Mouse (Mus musculus): ENCODE data around the gene Fam186a. TPM values are rescaled to one million over a fixed set of nuclear protein-coding genes. Genes with fewer than 3 reads are reported as not detected.
A peak's percentile ranks its signal among the peaks of the same experiment; 100 is the strongest.
"Not testable (repeated sequence)": the region's sequence is repeated elsewhere in the genome, so short reads cannot be mapped to it uniquely, and the experiment has no call there.

Fam186a gene
- polyA plus RNA-seq, 1 experiment from 2014 or later, result 0.05 TPM

GRCm38 (mm10) chr15:99890412-99891236 lies 76.2 kb downstream of the Fam186a start:
- Histone ChIP-seq H3K36me3 (ENCODE audit: control insufficient read depth, insufficient read depth, low read length) (no peaks in the 10 kb centered on the region), H3K4me2 (replicated peaks; ENCODE audit: low read depth, low read length) (no peak overlapping the region), H3K4me1 (replicated peaks; ENCODE audit: control insufficient read depth, insufficient read depth, low read length) (no peaks in the 10 kb centered on the region), H3K4me3 (ENCODE audit: low read depth, low read length) (no peak overlapping the region), H3K27me3 (ENCODE audit: control insufficient read depth, insufficient read depth, low read length) (no peaks in the 10 kb centered on the region), H3K9me3 (ENCODE audit: control insufficient read depth, low read length) (no peaks in the 10 kb centered on the region), H3K9ac (ENCODE audit: low read depth, low read length) (no peak overlapping the region), H3K27ac (ENCODE audit: low read depth, low read length) (no peak overlapping the region)
- DNase-seq (ENCODE audit: low spot score) (no peak), ATAC-seq (ENCODE audit: low FRiP score) (no peak)
- WGBS, result 60% methylated on average over 19 of the region's 19 CpGs

- no peak overlapping the region for H3K4me2 ChIP-seq (replicated peaks; ENCODE audit: low read depth, low read length)
- no peaks in the 10 kb centered on the region for H3K9me3 ChIP-seq (ENCODE audit: control insufficient read depth, low read length)
- H3K27ac ChIP-seq (ENCODE audit: low read depth, low read length), result no peak overlapping the region
- no peak for DNase-seq (ENCODE audit: low spot score)
- no peak for ATAC-seq (ENCODE audit: low FRiP score)
- no peak overlapping the region for H3K4me3 ChIP-seq (ENCODE audit: low read depth, low read length)
- H3K36me3 ChIP-seq (ENCODE audit: control insufficient read depth, insufficient read depth, low read length), result no peaks in the 10 kb centered on the region
- no peaks in the 10 kb centered on the region for H3K27me3 ChIP-seq (ENCODE audit: control insufficient read depth, insufficient read depth, low read length)
- WGBS, result 57% methylated on average over 8 of the region's 8 CpGs
- no peak overlapping the region for H3K9ac ChIP-seq (ENCODE audit: low read depth, low read length)
- H3K4me1 ChIP-seq (replicated peaks; ENCODE audit: control insufficient read depth, insufficient read depth, low read length), result no peaks in the 10 kb centered on the region
These were observed 77.5 kb downstream of the Fam186a start for GRCm38 (mm10) chr15:99889275-99889874.

GRCm38 (mm10) chr15:99887130-99887529 lies 79.7 kb downstream of the Fam186a start:
- H3K9me3 ChIP-seq (ENCODE audit: control insufficient read depth, low read length); H3K4me2 ChIP-seq (replicated peaks; ENCODE audit: low read depth, low read length); DNase-seq (ENCODE audit: low spot score); H3K36me3 ChIP-seq (ENCODE audit: control insufficient read depth, insufficient read depth, low read length); H3K4me1 ChIP-seq (replicated peaks; ENCODE audit: control insufficient read depth, insufficient read depth, low read length); H3K27ac ChIP-seq (ENCODE audit: low read depth, low read length); ATAC-seq (ENCODE audit: low FRiP score); H3K4me3 ChIP-seq (ENCODE audit: low read depth, low read length); H3K27me3 ChIP-seq (ENCODE audit: control insufficient read depth, insufficient read depth, low read length); H3K9ac ChIP-seq (ENCODE audit: low read depth, low read length): not testable (repeated sequence)
- WGBS, result 90% methylated on average over 2 of the region's 2 CpGs

- ATAC-seq (ENCODE audit: low FRiP score), result no peak
- Histone ChIP-seq H3K36me3 (ENCODE audit: control insufficient read depth, insufficient read depth, low read length) (no peaks in the 10 kb centered on the region), H3K4me3 (ENCODE audit: low read depth, low read length) (no peak overlapping the region), H3K9ac (ENCODE audit: low read depth, low read length) (no peak overlapping the region), H3K9me3 (ENCODE audit: control insufficient read depth, low read length) (no peaks in the 10 kb centered on the region), H3K27me3 (ENCODE audit: control insufficient read depth, insufficient read depth, low read length) (no peaks in the 10 kb centered on the region), H3K27ac (ENCODE audit: low read depth, low read length) (no peak overlapping the region), H3K4me2 (replicated peaks; ENCODE audit: low read depth, low read length) (no peak overlapping the region), H3K4me1 (replicated peaks; ENCODE audit: control insufficient read depth, insufficient read depth, low read length) (no peaks in the 10 kb centered on the region)
- no peak for DNase-seq (ENCODE audit: low spot score)
- WGBS, result 93% methylated on average over 12 of the region's 12 CpGs
These were observed 82.8 kb downstream of the Fam186a start for GRCm38 (mm10) chr15:99884038-99884437.

- WGBS, result 96% methylated on average over 5 of the region's 5 CpGs
- no peaks in the 10 kb centered on the region for H3K36me3 ChIP-seq (ENCODE audit: control insufficient read depth, insufficient read depth, low read length)
These were observed 88.3 kb downstream of the Fam186a start for GRCm38 (mm10) chr15:99878541-99878940.

GRCm38 (mm10) chr15:99875334-99875869 lies 91.5 kb downstream of the Fam186a start, which contains the start of gene Lima1:
TSS of gene Lima1 (minus strand) at chr15:99875456.
- no peaks in the 10 kb centered on the region for H3K9me3 ChIP-seq (ENCODE audit: control insufficient read depth, low read length)
- H3K36me3 ChIP-seq (ENCODE audit: control insufficient read depth, insufficient read depth, low read length), result no peaks in the 10 kb centered on the region
- WGBS, result 2% methylated on average over 37 of the region's 38 CpGs
- H3K27me3 ChIP-seq (ENCODE audit: control insufficient read depth, insufficient read depth, low read length), result no peaks in the 10 kb centered on the region
- DNase-seq (ENCODE audit: low spot score) (peak; percentile 94), ATAC-seq (ENCODE audit: low FRiP score) (peak; percentile 87)
- H3K4me2 ChIP-seq (replicated peaks; ENCODE audit: low read depth, low read length), result peak within 1 kb of the TSS; percentile 93
- H3K4me1 ChIP-seq (replicated peaks; ENCODE audit: control insufficient read depth, insufficient read depth, low read length), result 0 out of 2 replicates have a peak, but pooled peaks cover 3% of the 10 kb centered on the region
- peak within 1 kb of the TSS; percentile 73 for H3K4me3 ChIP-seq (ENCODE audit: low read depth, low read length)
- H3K27ac ChIP-seq (ENCODE audit: low read depth, low read length), result no peak within 1 kb of the TSS
- peak within 1 kb of the TSS; percentile 72 for H3K9ac ChIP-seq (ENCODE audit: low read depth, low read length)

More at GRCm38 (mm10) chr15:99878541-99878940, 88.3 kb downstream of the Fam186a start:
- Histone ChIP-seq H3K4me3 (ENCODE audit: low read depth, low read length) (no peak overlapping the region), H3K9me3 (ENCODE audit: control insufficient read depth, low read length) (no peaks in the 10 kb centered on the region), H3K4me2 (replicated peaks; ENCODE audit: low read depth, low read length) (no peak overlapping the region), H3K27ac (ENCODE audit: low read depth, low read length) (no peak overlapping the region), H3K4me1 (replicated peaks; ENCODE audit: control insufficient read depth, insufficient read depth, low read length) (0 out of 2 replicates have a peak, but pooled peaks cover 3% of the 10 kb centered on the region), H3K9ac (ENCODE audit: low read depth, low read length) (no peak overlapping the region), H3K27me3 (ENCODE audit: control insufficient read depth, insufficient read depth, low read length) (no peaks in the 10 kb centered on the region)
- DNase-seq (ENCODE audit: low spot score), result no peak
- ATAC-seq (ENCODE audit: low FRiP score), result no peak

GRCm38 (mm10) chr15:99874612-99875333 lies 92.1 kb downstream of the Fam186a start:
- ATAC-seq (ENCODE audit: low FRiP score) (no peak; the same call in 1 of the 2 replicates), DNase-seq (ENCODE audit: low spot score) (no peak)
- 0 out of 2 replicates have a peak, but pooled peaks cover 3% of the 10 kb centered on the region for H3K4me1 ChIP-seq (replicated peaks; ENCODE audit: control insufficient read depth, insufficient read depth, low read length)
- no peaks in the 10 kb centered on the region for H3K27me3 ChIP-seq (ENCODE audit: control insufficient read depth, insufficient read depth, low read length)
- 7% methylated on average over 30 of the region's 30 CpGs for WGBS
- no peak overlapping the region for H3K27ac ChIP-seq (ENCODE audit: low read depth, low read length)
- H3K36me3 ChIP-seq (ENCODE audit: control insufficient read depth, insufficient read depth, low read length), result no peaks in the 10 kb centered on the region
- H3K9me3 ChIP-seq (ENCODE audit: control insufficient read depth, low read length), result no peaks in the 10 kb centered on the region
- H3K9ac ChIP-seq (ENCODE audit: low read depth, low read length), result peak overlapping the region; percentile 72
- H3K4me2 ChIP-seq (replicated peaks; ENCODE audit: low read depth, low read length), result peak overlapping the region; percentile 93
- peak overlapping the region; percentile 73 for H3K4me3 ChIP-seq (ENCODE audit: low read depth, low read length)

- Histone ChIP-seq H3K4me3 (ENCODE audit: low read depth, low read length) (no peak overlapping the region), H3K4me2 (replicated peaks; ENCODE audit: low read depth, low read length) (no peak overlapping the region), H3K36me3 (ENCODE audit: control insufficient read depth, insufficient read depth, low read length) (no peaks in the 10 kb centered on the region), H3K27ac (ENCODE audit: low read depth, low read length) (no peak overlapping the region), H3K27me3 (ENCODE audit: control insufficient read depth, insufficient read depth, low read length) (no peaks in the 10 kb centered on the region), H3K9me3 (ENCODE audit: control insufficient read depth, low read length) (no peaks in the 10 kb centered on the region), H3K9ac (ENCODE audit: low read depth, low read length) (no peak overlapping the region), H3K4me1 (replicated peaks; ENCODE audit: control insufficient read depth, insufficient read depth, low read length) (0 out of 2 replicates have a peak, but pooled peaks cover 3% of the 10 kb centered on the region)
- DNase-seq (ENCODE audit: low spot score), result no peak
- ATAC-seq (ENCODE audit: low FRiP score), result no peak
- 77% methylated on average over 3 of the region's 3 CpGs for WGBS
These were observed 94.3 kb downstream of the Fam186a start for GRCm38 (mm10) chr15:99872543-99872942.

Data from hindbrain, embryonic 11.5 days (tissue).